Mouse (Mus musculus): ENCODE measurements around the gene Arid5b. TPM values are rescaled to one million over a fixed set of nuclear protein-coding genes. Genes with fewer than 3 reads are reported as not detected.
A peak's percentile ranks its signal among the peaks of the same experiment; 100 is the strongest.

Gene Arid5b
- polyA plus RNA-seq, 1 experiment from 2014 or later, result 33.1 TPM

GRCm38 (mm10) chr10:68263296-68263968 lies 15.1 kb downstream of the Arid5b start:
- no peak overlapping the region for H3K4me3 ChIP-seq (replicated peaks)
- 72% methylated on average over 9 of the region's 9 CpGs for WGBS
- H3K36me3 ChIP-seq, result peaks cover 6% of the 10 kb centered on the region; the same call in 1 of the 2 replicates
- H3K9ac ChIP-seq, result no peak overlapping the region
- H3K9me3 ChIP-seq, result no peaks in the 10 kb centered on the region
- no peaks in the 10 kb centered on the region for H3K27me3 ChIP-seq (replicated peaks)
- ATAC-seq (ENCODE audit: insufficient read depth, low FRiP score, low read depth), result no peak
- H3K27ac ChIP-seq, result no peak overlapping the region
- H3K4me1 ChIP-seq, result no peaks in the 10 kb centered on the region
- no peak overlapping the region for H3K4me2 ChIP-seq

- no peak for ATAC-seq (ENCODE audit: insufficient read depth, low FRiP score, low read depth)
- Histone ChIP-seq H3K9ac (no peak overlapping the region), H3K4me2 (no peak overlapping the region), H3K9me3 (no peaks in the 10 kb centered on the region), H3K4me3 (replicated peaks) (no peak overlapping the region), H3K27me3 (replicated peaks) (no peaks in the 10 kb centered on the region), H3K27ac (no peak overlapping the region), H3K4me1 (no peaks in the 10 kb centered on the region), H3K36me3 (peaks cover 6% of the 10 kb centered on the region; the same call in 1 of the 2 replicates)
- 52% methylated on average over 4 of the region's 4 CpGs for WGBS
Observed at GRCm38 (mm10) chr10:68259601-68260000, 18.9 kb downstream of the Arid5b start.

- Histone ChIP-seq H3K27me3 (replicated peaks) (no peaks in the 10 kb centered on the region), H3K36me3 (peaks cover 8% of the 10 kb centered on the region; the same call in 1 of the 2 replicates), H3K4me3 (replicated peaks) (no peak overlapping the region), H3K9ac (no peak overlapping the region), H3K4me1 (0 out of 2 replicates have a peak, but pooled peaks cover 4% of the 10 kb centered on the region), H3K27ac (no peak overlapping the region), H3K9me3 (no peaks in the 10 kb centered on the region), H3K4me2 (no peak overlapping the region)
- 78% methylated on average over 10 of the region's 10 CpGs for WGBS
- no peak for ATAC-seq (ENCODE audit: insufficient read depth, low FRiP score, low read depth)
Observed at GRCm38 (mm10) chr10:68257358-68258056, 21.0 kb downstream of the Arid5b start.

GRCm38 (mm10) chr10:68256134-68256533 lies 22.4 kb downstream of the Arid5b start:
- 80% methylated on average over 3 of the region's 3 CpGs for WGBS
- Histone ChIP-seq H3K36me3 (peaks cover 11% of the 10 kb centered on the region; the same call in 1 of the 2 replicates), H3K9me3 (no peaks in the 10 kb centered on the region), H3K4me3 (replicated peaks) (no peak overlapping the region), H3K9ac (no peak overlapping the region), H3K27ac (no peak overlapping the region), H3K4me1 (0 out of 2 replicates have a peak, but pooled peaks cover 4% of the 10 kb centered on the region), H3K27me3 (replicated peaks) (no peaks in the 10 kb centered on the region), H3K4me2 (no peak overlapping the region)
- no peak for ATAC-seq (ENCODE audit: insufficient read depth, low FRiP score, low read depth)

GRCm38 (mm10) chr10:68253452-68254117 lies 25.0 kb downstream of the Arid5b start:
- peaks cover 8% of the 10 kb centered on the region; the same call in 1 of the 2 replicates for H3K4me1 ChIP-seq
- H3K4me3 ChIP-seq (replicated peaks), result no peak overlapping the region
- 69% methylated on average over 7 of the region's 7 CpGs for WGBS
- 0 out of 2 replicates have a peak, but pooled peaks cover 5% of the 10 kb centered on the region for H3K36me3 ChIP-seq
- no peak for ATAC-seq (ENCODE audit: insufficient read depth, low FRiP score, low read depth)
- no peaks in the 10 kb centered on the region for H3K9me3 ChIP-seq
- no peak overlapping the region for H3K4me2 ChIP-seq
- no peaks in the 10 kb centered on the region for H3K27me3 ChIP-seq (replicated peaks)
- 0 out of 2 replicates have a peak overlapping the region, but pooled peaks have one; percentile 16 for H3K27ac ChIP-seq
- H3K9ac ChIP-seq, result no peak overlapping the region

- no peak for ATAC-seq (ENCODE audit: insufficient read depth, low FRiP score, low read depth)
- H3K36me3 ChIP-seq, result 0 out of 2 replicates have a peak, but pooled peaks cover 5% of the 10 kb centered on the region
- no peaks in the 10 kb centered on the region for H3K27me3 ChIP-seq (replicated peaks)
- H3K4me3 ChIP-seq (replicated peaks), result no peak overlapping the region
- H3K4me1 ChIP-seq, result peaks cover 8% of the 10 kb centered on the region; the same call in 1 of the 2 replicates
- H3K9ac ChIP-seq, result no peak overlapping the region
- 73% methylated on average over 4 of the region's 4 CpGs for WGBS
- H3K9me3 ChIP-seq, result no peaks in the 10 kb centered on the region
- H3K27ac ChIP-seq, result no peak overlapping the region
- no peak overlapping the region for H3K4me2 ChIP-seq
Observed at GRCm38 (mm10) chr10:68252650-68253049, 25.9 kb downstream of the Arid5b start.

- no peak; the same call in 1 of the 2 replicates for ATAC-seq (ENCODE audit: insufficient read depth, low FRiP score, low read depth)
- whole genome bisulfite sequencing, result 55% methylated on average over 6 of the region's 6 CpGs
Observed at GRCm38 (mm10) chr10:68249355-68249782, 29.2 kb downstream of the Arid5b start.

GRCm38 (mm10) chr10:68248281-68249015 lies 30.1 kb downstream of the Arid5b start:
- Histone ChIP-seq H3K27me3 (replicated peaks) (no peaks in the 10 kb centered on the region), H3K27ac (peak overlapping the region; percentile 77; the same call in 1 of the 2 replicates), H3K4me3 (replicated peaks) (no peak overlapping the region), H3K9me3 (no peaks in the 10 kb centered on the region), H3K4me1 (peaks cover 6% of the 10 kb centered on the region; the same call in 1 of the 2 replicates), H3K4me2 (no peak overlapping the region), H3K36me3 (0 out of 2 replicates have a peak, but pooled peaks cover 5% of the 10 kb centered on the region), H3K9ac (no peak overlapping the region)
- WGBS, result 49% methylated on average over 9 of the region's 9 CpGs
- no peak for ATAC-seq (ENCODE audit: insufficient read depth, low FRiP score, low read depth)

More at GRCm38 (mm10) chr10:68249355-68249782, 29.2 kb downstream of the Arid5b start:
- Histone ChIP-seq H3K36me3 (0 out of 2 replicates have a peak, but pooled peaks cover 5% of the 10 kb centered on the region), H3K4me2 (no peak overlapping the region), H3K4me1 (peaks cover 10% of the 10 kb centered on the region; the same call in 1 of the 2 replicates), H3K4me3 (replicated peaks) (no peak overlapping the region), H3K9me3 (no peaks in the 10 kb centered on the region), H3K9ac (no peak overlapping the region), H3K27me3 (replicated peaks) (no peaks in the 10 kb centered on the region), H3K27ac (peak overlapping the region; percentile 77)

- 63% methylated on average over 4 of the region's 4 CpGs for WGBS
- Histone ChIP-seq H3K4me3 (replicated peaks) (no peak overlapping the region), H3K27ac (peak overlapping the region; percentile 77; the same call in 1 of the 2 replicates), H3K4me1 (peaks cover 6% of the 10 kb centered on the region; the same call in 1 of the 2 replicates), H3K9me3 (no peaks in the 10 kb centered on the region), H3K9ac (no peak overlapping the region), H3K4me2 (no peak overlapping the region), H3K27me3 (replicated peaks) (no peaks in the 10 kb centered on the region), H3K36me3 (peaks cover 9% of the 10 kb centered on the region; the same call in 1 of the 2 replicates)
- ATAC-seq (ENCODE audit: insufficient read depth, low FRiP score, low read depth), result 0 out of 2 replicates have a peak, but pooled peaks have one; percentile 65
Observed at GRCm38 (mm10) chr10:68247490-68248280, 30.9 kb downstream of the Arid5b start.

GRCm38 (mm10) chr10:68246603-68247247 lies 31.8 kb downstream of the Arid5b start:
- Histone ChIP-seq H3K4me1 (peaks cover 6% of the 10 kb centered on the region; the same call in 1 of the 2 replicates), H3K27me3 (replicated peaks) (no peaks in the 10 kb centered on the region), H3K9me3 (no peaks in the 10 kb centered on the region), H3K36me3 (peaks cover 11% of the 10 kb centered on the region; the same call in 1 of the 2 replicates), H3K9ac (no peak overlapping the region), H3K4me2 (no peak overlapping the region), H3K27ac (peak overlapping the region; percentile 77; the same call in 1 of the 2 replicates), H3K4me3 (replicated peaks) (no peak overlapping the region)
- ATAC-seq (ENCODE audit: insufficient read depth, low FRiP score, low read depth), result no peak
- WGBS, result 52% methylated on average over 7 of the region's 7 CpGs
